Mouse (Mus musculus): Measurements from ENCODE around the gene Ifit1. TPM values are rescaled to one million over a fixed set of nuclear protein-coding genes. Genes with fewer than 3 reads are reported as not detected.

Gene Ifit1
- polyA plus RNA-seq, 1 experiment from 2014 or later, result 1.1 TPM

GRCm38 (mm10) chr19:34698432-34698831 lies 57.8 kb downstream of the Ifit1 start:
- H3K4me1 ChIP-seq, result no peaks in the 10 kb centered on the region
- H3K27me3 ChIP-seq, result no peaks in the 10 kb centered on the region
- H3K9ac ChIP-seq, result no peak overlapping the region
- no peak overlapping the region for H3K4me3 ChIP-seq (replicated peaks)
- no peaks in the 10 kb centered on the region for H3K36me3 ChIP-seq
- no peak overlapping the region for H3K27ac ChIP-seq (replicated peaks)
- H3K4me2 ChIP-seq (replicated peaks), result no peak overlapping the region
- no peaks in the 10 kb centered on the region for H3K9me3 ChIP-seq (replicated peaks)
- 86% methylated on average over 3 of the region's 3 CpGs for WGBS
- no peak for ATAC-seq (ENCODE audit: insufficient number of reproducible peaks, low FRiP score, low TSS enrichment, low read depth)

- Histone ChIP-seq H3K9ac (no peak overlapping the region), H3K4me1 (no peaks in the 10 kb centered on the region), H3K9me3 (replicated peaks) (no peaks in the 10 kb centered on the region), H3K27ac (replicated peaks) (no peak overlapping the region), H3K36me3 (no peaks in the 10 kb centered on the region), H3K27me3 (no peaks in the 10 kb centered on the region), H3K4me2 (replicated peaks) (no peak overlapping the region), H3K4me3 (replicated peaks) (no peak overlapping the region)
- WGBS, result 73% methylated on average over 1 of the region's 1 CpGs
- no peak for ATAC-seq (ENCODE audit: insufficient number of reproducible peaks, low FRiP score, low TSS enrichment, low read depth)
Observed at GRCm38 (mm10) chr19:34698852-34699251, 58.2 kb downstream of the Ifit1 start.

- Histone ChIP-seq H3K27ac (replicated peaks) (no peak overlapping the region), H3K9ac (no peak overlapping the region), H3K9me3 (replicated peaks) (no peaks in the 10 kb centered on the region), H3K4me3 (replicated peaks) (no peak overlapping the region), H3K27me3 (no peaks in the 10 kb centered on the region), H3K4me1 (no peaks in the 10 kb centered on the region), H3K36me3 (no peaks in the 10 kb centered on the region), H3K4me2 (replicated peaks) (no peak overlapping the region)
- 80% methylated on average over 2 of the region's 2 CpGs for WGBS
- no peak for ATAC-seq (ENCODE audit: insufficient number of reproducible peaks, low FRiP score, low TSS enrichment, low read depth)
Observed at GRCm38 (mm10) chr19:34699300-34699699, 58.6 kb downstream of the Ifit1 start.

Other genes with a start within 250 kb of the Ifit1 start
- gene Ch25h, start 165.7 kb upstream of the Ifit1 start, polyA plus RNA-seq (2015; fragmentation: Nextera tagmentation; extraction: Ambion mirVana), result 11.2 and 13.6 TPM in 2 replicates
- gene Lipa, start 113.4 kb upstream of the Ifit1 start, polyA plus RNA-seq (2015; fragmentation: Nextera tagmentation; extraction: Ambion mirVana), result 43.1 and 44.0 TPM in 2 replicates
- 10.0 and 11.4 TPM in 2 replicates for gene Ifit2, start 90.2 kb upstream of the Ifit1 start, polyA plus RNA-seq (2015; fragmentation: Nextera tagmentation; extraction: Ambion mirVana)
- 1.8 and 2.1 TPM in 2 replicates for gene Ifit3, start 57.3 kb upstream of the Ifit1 start, polyA plus RNA-seq (2015; fragmentation: Nextera tagmentation; extraction: Ambion mirVana)
- 0.95 and 1.3 TPM in 2 replicates for gene Ifit1bl1, start 38.9 kb upstream of the Ifit1 start, polyA plus RNA-seq (2015; fragmentation: Nextera tagmentation; extraction: Ambion mirVana)
- gene Ifit3b, start 32.9 kb upstream of the Ifit1 start, polyA plus RNA-seq (2015; fragmentation: Nextera tagmentation; extraction: Ambion mirVana), result 0.52 and 0.58 TPM in 2 replicates
- gene Ifit1bl2, start 128 bp upstream of the Ifit1 start, polyA plus RNA-seq (2015; fragmentation: Nextera tagmentation; extraction: Ambion mirVana), result 0.13 and 0.24 TPM in 2 replicates
- gene Slc16a12, start 106.4 kb downstream of the Ifit1 start, polyA plus RNA-seq (2015; fragmentation: Nextera tagmentation; extraction: Ambion mirVana), result 1.2 TPM in 2 replicates
- 7.5 and 7.7 TPM in 2 replicates for gene Pank1, start 238.6 kb downstream of the Ifit1 start, polyA plus RNA-seq (2015; fragmentation: Nextera tagmentation; extraction: Ambion mirVana)

All from embryonic facial prominence, embryonic 15.5 days (tissue).